Mouse (Mus musculus): ENCODE results near the gene Hist2h3b. TPM values are rescaled to one million over a fixed set of nuclear protein-coding genes. Genes with fewer than 3 reads are reported as not detected.
A peak's percentile ranks its signal among the peaks of the same experiment; 100 is the strongest.
"Not testable (repeated sequence)": the region's sequence is repeated elsewhere in the genome, so short reads cannot be mapped to it uniquely, and the experiment has no call there.

The Hist2h3b gene
- polyA plus RNA-seq, 1 experiment from 2014 or later = 58.2 TPM

DNA sequence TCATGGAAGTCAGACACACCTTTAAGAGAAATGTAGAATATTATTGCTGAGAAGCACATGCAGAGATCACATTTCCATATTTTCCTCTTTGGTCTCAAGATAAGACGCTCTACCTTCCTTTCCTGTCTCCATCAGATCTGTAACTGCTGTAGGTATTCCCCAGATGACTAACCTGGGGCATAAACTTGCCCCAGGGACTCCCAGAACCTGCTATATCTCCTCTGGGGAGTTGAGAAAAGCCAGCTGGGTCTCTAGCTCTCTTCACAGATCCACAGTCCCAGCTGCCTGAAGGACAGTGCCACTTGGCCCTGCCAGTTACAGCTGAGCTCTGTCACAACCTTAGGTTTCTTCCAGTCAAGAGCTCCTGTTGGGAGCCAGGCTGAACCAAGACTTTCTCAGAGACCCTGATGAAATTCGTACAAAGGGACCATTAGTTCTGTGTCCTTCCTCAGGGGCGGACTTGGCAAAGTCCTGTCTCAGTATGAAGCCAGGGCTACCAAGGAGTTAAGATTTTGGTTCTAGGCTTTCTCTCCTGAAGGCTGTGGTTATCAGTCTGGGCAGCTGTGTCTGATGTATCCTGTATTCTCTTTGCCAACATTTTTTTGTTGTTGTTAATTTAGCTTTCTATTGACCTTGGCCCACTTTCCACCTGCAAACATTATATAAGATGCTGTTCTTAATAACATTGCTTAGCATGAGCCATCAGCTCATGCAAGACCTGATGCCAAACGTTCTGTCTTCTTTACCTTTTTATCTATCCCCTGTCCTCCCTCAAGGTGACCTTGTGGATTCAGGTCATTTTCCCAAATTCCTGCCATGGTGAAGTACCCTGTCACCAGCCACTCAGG, 37.3 kb upstream of the Hist2h3b start:
- ATAC-seq (ENCODE audit: low FRiP score) = no peak
- Histone ChIP-seq H3K4me1 (0 out of 2 replicates have a peak, but pooled peaks cover 7% of the 10 kb centered on the region), H3K4me2 (replicated peaks) (no peak overlapping the region), H3K36me3 (no peaks in the 10 kb centered on the region), H3K4me3 (no peak overlapping the region), H3K27ac (no peak overlapping the region), H3K27me3 (no peaks in the 10 kb centered on the region), H3K9ac (no peak overlapping the region), H3K9me3 (replicated peaks) (no peaks in the 10 kb centered on the region)
- WGBS = 73% methylated on average over 4 of the region's 4 CpGs

- ATAC-seq (ENCODE audit: low FRiP score) = no peak
- WGBS = 72% methylated on average over 2 of the region's 2 CpGs
Observed at GRCm38 (mm10) chr3:96231758-96232120, 36.7 kb upstream of the Hist2h3b start.

DNA sequence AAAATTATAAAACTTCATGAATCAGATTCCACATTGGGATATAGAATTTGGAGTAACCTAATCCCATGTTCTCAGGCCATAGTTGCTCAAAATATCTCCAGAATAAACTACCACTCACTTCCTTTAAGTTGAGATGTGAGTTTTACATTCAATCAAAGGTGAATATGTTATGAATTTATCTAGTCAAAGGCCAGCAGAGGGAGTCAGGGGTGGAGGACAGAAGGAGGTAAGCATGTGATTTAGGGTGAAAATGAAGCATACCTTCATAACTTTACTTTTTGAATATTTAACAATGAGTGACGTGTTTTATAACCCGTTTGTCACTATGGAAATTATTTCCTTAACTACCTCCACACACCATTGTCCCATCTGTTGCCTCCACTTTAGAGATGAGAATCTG, 33.5 kb upstream of the Hist2h3b start:
- H3K27me3 ChIP-seq = no peaks in the 10 kb centered on the region
- ATAC-seq (ENCODE audit: low FRiP score) = no peak
- H3K4me1 ChIP-seq = peaks cover 15% of the 10 kb centered on the region
- H3K9me3 ChIP-seq (replicated peaks) = no peaks in the 10 kb centered on the region
- no peaks in the 10 kb centered on the region for H3K36me3 ChIP-seq
- WGBS = 95% methylated on average over 2 of the region's 2 CpGs
- no peak overlapping the region for H3K4me3 ChIP-seq
- H3K9ac ChIP-seq = no peak overlapping the region
- H3K27ac ChIP-seq = no peak overlapping the region
- H3K4me2 ChIP-seq (replicated peaks) = no peak overlapping the region

More at GRCm38 (mm10) chr3:96231758-96232120, 36.7 kb upstream of the Hist2h3b start:
- Histone ChIP-seq H3K9me3 (replicated peaks) (no peaks in the 10 kb centered on the region), H3K36me3 (no peaks in the 10 kb centered on the region), H3K27ac (no peak overlapping the region), H3K9ac (no peak overlapping the region), H3K27me3 (no peaks in the 10 kb centered on the region), H3K4me1 (0 out of 2 replicates have a peak, but pooled peaks cover 6% of the 10 kb centered on the region), H3K4me2 (replicated peaks) (no peak overlapping the region), H3K4me3 (no peak overlapping the region)

- Histone ChIP-seq H3K27ac (peak overlapping the region; percentile 30; the same call in 1 of the 2 replicates), H3K4me3 (no peak overlapping the region), H3K9ac (no peak overlapping the region), H3K9me3 (replicated peaks) (no peaks in the 10 kb centered on the region), H3K36me3 (no peaks in the 10 kb centered on the region), H3K4me2 (replicated peaks) (no peak overlapping the region), H3K4me1 (peaks cover 15% of the 10 kb centered on the region), H3K27me3 (no peaks in the 10 kb centered on the region)
- WGBS = 62% methylated on average over 3 of the region's 3 CpGs
- ATAC-seq (ENCODE audit: low FRiP score) = no peak
Observed at GRCm38 (mm10) chr3:96235836-96236235, 32.6 kb upstream of the Hist2h3b start.

DNA sequence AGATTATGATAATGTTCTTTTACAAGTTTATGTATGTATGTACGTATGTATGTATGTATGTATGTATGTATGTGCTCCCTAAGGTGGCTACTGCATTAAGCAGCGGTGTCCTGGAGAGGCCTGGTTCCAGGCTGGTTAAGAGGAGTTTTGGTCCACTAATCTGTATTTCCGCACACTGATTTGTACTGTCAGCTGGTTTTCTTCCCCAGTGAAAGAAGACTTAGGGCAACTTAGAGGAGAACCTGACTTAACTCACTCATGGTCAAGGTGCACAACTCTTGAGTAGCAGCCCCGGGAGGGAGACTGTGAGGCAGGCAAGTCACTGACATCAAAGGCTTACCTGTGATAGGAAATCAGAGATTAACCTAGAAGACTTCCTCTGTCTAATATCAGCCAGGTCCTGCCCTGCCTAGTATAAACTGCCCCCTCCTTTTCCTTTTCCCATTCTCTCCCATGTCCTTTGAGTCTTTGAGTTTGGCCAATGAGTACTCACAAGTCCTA, 31.6 kb upstream of the Hist2h3b start:
- 83% methylated on average over 4 of the region's 4 CpGs for WGBS
- Histone ChIP-seq H3K4me3 (peak overlapping the region; percentile 37; the same call in 1 of the 2 replicates), H3K27ac (no peak overlapping the region), H3K9me3 (replicated peaks) (no peaks in the 10 kb centered on the region), H3K4me2 (replicated peaks) (peak overlapping the region; percentile 55), H3K9ac (peak overlapping the region; percentile 56; the same call in 1 of the 2 replicates), H3K4me1 (peaks cover 15% of the 10 kb centered on the region), H3K36me3 (no peaks in the 10 kb centered on the region), H3K27me3 (no peaks in the 10 kb centered on the region)
- no peak for ATAC-seq (ENCODE audit: low FRiP score)

GRCm38 (mm10) chr3:96237335-96237903, 31.0 kb upstream of the Hist2h3b start:
- no peaks in the 10 kb centered on the region for H3K36me3 ChIP-seq
- H3K4me2 ChIP-seq (replicated peaks) = peak overlapping the region; percentile 55
- no peaks in the 10 kb centered on the region for H3K9me3 ChIP-seq (replicated peaks)
- H3K27ac ChIP-seq = peak overlapping the region; percentile 68; the same call in 1 of the 2 replicates
- no peak for ATAC-seq (ENCODE audit: low FRiP score)
- WGBS = 28% methylated on average over 7 of the region's 7 CpGs
- peaks cover 15% of the 10 kb centered on the region for H3K4me1 ChIP-seq
- no peaks in the 10 kb centered on the region for H3K27me3 ChIP-seq
- peak overlapping the region; percentile 37 for H3K4me3 ChIP-seq
- H3K9ac ChIP-seq = peak overlapping the region; percentile 56

DNA sequence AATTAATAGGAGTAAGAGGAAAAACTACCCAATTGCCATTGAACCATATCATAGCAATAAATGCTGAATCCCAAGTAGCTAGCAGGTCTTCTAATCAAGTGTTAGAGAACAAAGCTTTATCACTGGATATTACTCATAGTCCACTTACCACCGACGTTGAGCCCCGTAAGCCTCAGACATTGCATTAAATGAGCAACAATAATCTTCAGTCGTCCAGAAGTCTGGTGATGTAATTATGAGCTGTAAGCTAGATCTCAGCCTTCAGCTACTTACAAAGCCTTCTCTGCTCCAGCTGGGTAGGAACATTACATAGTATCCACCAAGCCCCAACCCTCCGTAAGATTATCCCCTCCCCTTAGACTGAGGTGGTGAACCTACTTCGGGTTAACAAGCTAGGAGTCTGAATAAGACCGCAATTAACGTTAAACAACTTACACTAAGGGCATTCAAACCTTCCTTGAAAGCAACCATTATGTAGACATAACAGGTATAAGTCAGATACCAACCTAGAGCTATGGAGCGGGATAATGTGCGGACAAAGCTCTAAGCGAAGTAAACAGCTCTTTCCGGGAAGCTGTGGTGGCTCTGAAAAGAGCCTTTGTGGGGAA, 30.4 kb upstream of the Hist2h3b start:
- ATAC-seq (ENCODE audit: low FRiP score) = no peak
- no peaks in the 10 kb centered on the region for H3K36me3 ChIP-seq
- H3K4me1 ChIP-seq = peaks cover 15% of the 10 kb centered on the region
- H3K27me3 ChIP-seq = no peaks in the 10 kb centered on the region
- peak overlapping the region; percentile 37 for H3K4me3 ChIP-seq
- H3K4me2 ChIP-seq (replicated peaks) = peak overlapping the region; percentile 55
- peak overlapping the region; percentile 68 for H3K27ac ChIP-seq
- WGBS = under 1% methylated on average over 12 of the region's 12 CpGs
- peak overlapping the region; percentile 56 for H3K9ac ChIP-seq
- no peaks in the 10 kb centered on the region for H3K9me3 ChIP-seq (replicated peaks)

DNA sequence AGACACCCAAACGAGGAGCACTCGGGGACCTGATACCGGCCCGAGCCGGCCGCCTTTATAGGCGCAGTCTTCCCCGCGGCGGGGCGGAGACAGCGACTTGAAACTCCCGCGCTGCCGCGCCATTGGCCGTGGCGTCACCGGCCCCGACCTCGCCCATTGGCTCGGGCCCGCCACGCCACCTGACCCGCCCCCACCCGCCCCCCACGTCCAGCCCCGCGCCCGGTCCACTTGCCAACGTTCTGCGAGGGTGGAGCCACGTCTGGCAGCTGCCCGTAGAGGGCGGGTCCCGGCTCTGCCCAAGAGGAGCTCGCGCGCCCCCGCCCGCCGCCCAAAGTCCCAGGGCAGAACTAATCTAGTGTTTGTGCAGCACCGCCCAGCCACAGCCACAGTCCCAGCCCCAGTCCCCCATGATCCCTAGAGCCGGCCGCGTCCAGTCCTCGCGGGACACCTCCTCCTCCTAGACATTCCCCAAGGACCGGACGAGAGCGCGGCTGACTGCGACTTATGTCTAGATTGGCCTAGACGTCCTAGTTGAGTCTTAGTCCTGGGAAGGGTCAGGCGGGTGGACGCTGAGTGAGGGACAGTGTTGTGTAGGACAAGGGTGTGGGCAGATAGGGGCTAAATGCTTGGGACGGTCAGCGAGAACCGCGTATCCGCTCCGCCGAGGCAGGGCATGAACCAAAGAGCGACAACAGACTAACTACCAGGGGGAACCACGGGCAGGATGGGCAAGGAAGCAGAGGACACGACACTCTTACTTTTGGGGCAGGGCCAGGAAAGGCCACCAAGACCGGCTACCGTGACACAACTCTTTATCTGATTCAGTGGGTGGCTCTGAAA, 29.3 kb upstream of the Hist2h3b start, which contains the start of gene Hist2h3c2:
TSS of gene Hist2h3c2 (minus strand) at position 174 of the 840 bp plus-strand sequence.
- 0% methylated on average over 11 of the region's 68 CpGs for WGBS

DNA sequence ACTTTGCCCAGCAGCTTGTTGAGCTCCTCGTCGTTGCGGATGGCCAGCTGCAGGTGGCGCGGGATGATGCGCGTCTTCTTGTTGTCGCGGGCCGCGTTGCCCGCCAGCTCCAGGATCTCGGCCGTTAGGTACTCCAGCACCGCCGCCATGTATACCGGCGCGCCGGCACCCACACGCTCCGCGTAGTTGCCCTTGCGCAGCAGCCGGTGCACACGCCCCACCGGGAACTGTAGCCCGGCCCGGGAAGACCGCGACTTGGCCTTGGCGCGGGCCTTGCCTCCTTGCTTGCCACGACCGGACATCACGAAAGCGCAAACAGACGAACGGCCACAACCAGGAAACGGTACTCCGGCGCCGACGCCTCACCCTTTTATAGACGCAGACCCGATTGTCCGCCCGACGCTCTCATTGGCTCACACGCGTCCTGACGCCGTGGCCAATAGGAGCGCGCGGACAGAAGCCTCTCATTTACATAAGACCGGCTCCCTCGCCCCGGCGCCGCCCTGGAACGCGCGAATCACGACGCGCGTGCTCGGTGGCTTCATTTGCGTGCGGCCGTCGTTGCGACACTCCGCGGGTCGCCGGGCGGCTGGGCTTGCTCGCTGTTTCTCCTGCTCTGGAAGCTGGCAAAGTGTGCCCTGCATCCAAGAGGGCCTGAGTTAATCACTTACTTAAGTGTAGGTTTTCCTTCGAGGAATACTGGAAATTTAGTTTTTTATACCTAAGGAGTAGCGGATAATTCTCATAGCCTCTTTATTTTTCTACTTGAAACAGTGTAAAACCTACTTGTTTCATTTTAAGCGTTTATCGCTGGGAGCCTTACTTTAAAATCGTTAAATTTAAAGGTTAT, 28.3 kb upstream of the Hist2h3b start, which contains the start of gene Hist2h2aa2:
TSS of gene Hist2h2aa2 (minus strand) at position 328 of the 850 bp plus-strand sequence.
- H3K36me3 ChIP-seq; H3K27me3 ChIP-seq; H3K9me3 ChIP-seq (replicated peaks): not testable (repeated sequence)
- ATAC-seq (ENCODE audit: low FRiP score) = peak; percentile 86
- Histone ChIP-seq H3K4me2 (replicated peaks) (peak within 1 kb of the TSS; percentile 44), H3K4me1 (peaks cover 22% of the 10 kb centered on the region), H3K4me3 (peak within 1 kb of the TSS; percentile 32), H3K9ac (peak within 1 kb of the TSS; percentile 55; the same call in 1 of the 2 replicates), H3K27ac (peak within 1 kb of the TSS; percentile 88)
- WGBS = 3% methylated on average over 37 of the region's 85 CpGs

More for the DNA sequence above, 29.3 kb upstream of the Hist2h3b start, which contains the start of gene Hist2h3c2:
- ATAC-seq (ENCODE audit: low FRiP score) = peak; percentile 93
- not testable (repeated sequence) for H3K27me3 ChIP-seq; H3K9me3 ChIP-seq (replicated peaks); H3K36me3 ChIP-seq
- H3K27ac ChIP-seq = peak within 1 kb of the TSS; percentile 76
- peak within 1 kb of the TSS; percentile 55 for H3K4me2 ChIP-seq (replicated peaks)
- H3K4me1 ChIP-seq = peaks cover 17% of the 10 kb centered on the region
- H3K9ac ChIP-seq = peak within 1 kb of the TSS; percentile 56
- peak within 1 kb of the TSS; percentile 37 for H3K4me3 ChIP-seq

DNA sequence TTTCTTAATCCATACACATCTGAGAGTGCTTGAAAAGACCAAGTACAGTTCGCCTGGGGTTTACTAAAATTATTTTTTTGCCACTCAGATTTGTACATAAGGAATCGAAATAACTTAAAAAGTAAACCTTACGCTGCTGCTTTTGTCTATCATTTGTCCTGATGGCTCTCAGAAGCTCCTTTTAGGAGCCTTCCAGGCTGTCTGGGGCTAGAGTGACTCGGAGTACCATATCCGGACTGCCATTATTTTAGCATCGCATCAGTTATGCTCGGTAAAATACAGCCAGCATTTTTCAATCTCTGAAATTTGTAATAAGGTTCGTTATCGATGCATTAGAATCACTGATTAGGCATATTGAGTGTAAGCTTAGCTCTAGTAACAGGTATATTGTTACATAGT, 27.7 kb upstream of the Hist2h3b start:
- H3K9ac ChIP-seq = peak overlapping the region; percentile 55; the same call in 1 of the 2 replicates
- H3K4me3 ChIP-seq = no peak overlapping the region
- WGBS = 79% methylated on average over 9 of the region's 9 CpGs

More for the DNA sequence above, 27.7 kb upstream of the Hist2h3b start:
- H3K27ac ChIP-seq = peak overlapping the region; percentile 88
- no peaks in the 10 kb centered on the region for H3K9me3 ChIP-seq (replicated peaks)
- peaks cover 22% of the 10 kb centered on the region for H3K4me1 ChIP-seq
- H3K36me3 ChIP-seq = no peaks in the 10 kb centered on the region
- H3K4me2 ChIP-seq (replicated peaks) = peak overlapping the region; percentile 44
- no peak for ATAC-seq (ENCODE audit: low FRiP score)
- no peaks in the 10 kb centered on the region for H3K27me3 ChIP-seq
